Mouse (Mus musculus): ENCODE results near the gene Epas1. TPM values are rescaled to one million over a fixed set of nuclear protein-coding genes. Genes with fewer than 3 reads are reported as not detected.

Gene Epas1
- polyA plus RNA-seq, 2 experiments, result 8.3 to 11.4 TPM

DNA sequence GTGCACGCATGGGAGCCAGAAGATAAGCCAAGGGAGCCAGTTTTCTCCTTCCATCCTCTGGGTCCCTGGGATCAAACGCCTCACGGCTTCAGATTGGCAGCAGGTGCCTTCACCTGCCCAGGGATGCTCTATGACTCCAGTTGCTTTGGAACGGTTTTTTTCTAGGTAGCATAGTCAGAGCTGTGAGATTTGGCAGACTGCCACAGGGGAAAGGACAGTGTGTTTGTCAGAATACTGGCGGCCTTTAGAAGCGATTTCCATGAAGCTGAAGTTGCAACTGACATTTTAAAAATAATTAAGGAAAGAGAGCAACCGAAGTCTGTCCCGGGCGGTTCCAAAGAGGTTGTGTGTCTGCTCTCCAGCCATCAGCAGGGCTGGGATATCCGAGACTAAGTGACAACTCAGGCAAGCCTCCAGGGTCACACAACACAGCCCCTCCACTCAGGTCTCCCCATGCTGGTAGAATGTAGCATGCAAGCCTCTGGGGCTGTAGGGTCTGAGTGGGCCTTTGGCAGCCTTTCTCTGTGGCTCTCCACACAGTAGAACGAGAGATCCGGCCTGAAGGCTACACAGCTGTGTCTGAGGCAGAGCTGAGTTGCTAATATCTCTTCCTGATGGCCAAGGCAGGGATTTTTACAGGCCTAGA is 28.4 kb downstream of the Epas1 start:
- H3K27ac ChIP-seq (replicated peaks; ENCODE audit: low read depth, low read length), result no peak overlapping the region
- no peak overlapping the region for H3K4me2 ChIP-seq (replicated peaks; ENCODE audit: low read depth, low read length, severe bottlenecking)
- no peak for TF ChIP-seq POLR2A (IDR thresholded peaks at IDR 0.05; ENCODE audit: borderline replicate concordance, extremely low read depth, insufficient read depth, insufficient read length)
- no peaks in the 10 kb centered on the region for H3K36me3 ChIP-seq (ENCODE audit: control insufficient read depth, insufficient read depth, low read length)
- H3K4me1 ChIP-seq (ENCODE audit: control insufficient read depth, insufficient read depth, low read length), result peaks cover 18% of the 10 kb centered on the region
- ATAC-seq (ENCODE audit: low FRiP score, low read depth), result no peak
- WGBS, result 63% methylated on average over 12 of the region's 12 CpGs
- H3K9me3 ChIP-seq (ENCODE audit: control insufficient read depth, low read length), result no peaks in the 10 kb centered on the region
- H3K9ac ChIP-seq (ENCODE audit: low read depth, low read length, severe bottlenecking), result no peak overlapping the region
- H3K27me3 ChIP-seq (ENCODE audit: control insufficient read depth, insufficient read depth, low read length), result no peaks in the 10 kb centered on the region
- DNase-seq (ENCODE audit: low spot score), result no peak
- no peak overlapping the region for H3K4me3 ChIP-seq (replicated peaks; ENCODE audit: low read length)

DNA sequence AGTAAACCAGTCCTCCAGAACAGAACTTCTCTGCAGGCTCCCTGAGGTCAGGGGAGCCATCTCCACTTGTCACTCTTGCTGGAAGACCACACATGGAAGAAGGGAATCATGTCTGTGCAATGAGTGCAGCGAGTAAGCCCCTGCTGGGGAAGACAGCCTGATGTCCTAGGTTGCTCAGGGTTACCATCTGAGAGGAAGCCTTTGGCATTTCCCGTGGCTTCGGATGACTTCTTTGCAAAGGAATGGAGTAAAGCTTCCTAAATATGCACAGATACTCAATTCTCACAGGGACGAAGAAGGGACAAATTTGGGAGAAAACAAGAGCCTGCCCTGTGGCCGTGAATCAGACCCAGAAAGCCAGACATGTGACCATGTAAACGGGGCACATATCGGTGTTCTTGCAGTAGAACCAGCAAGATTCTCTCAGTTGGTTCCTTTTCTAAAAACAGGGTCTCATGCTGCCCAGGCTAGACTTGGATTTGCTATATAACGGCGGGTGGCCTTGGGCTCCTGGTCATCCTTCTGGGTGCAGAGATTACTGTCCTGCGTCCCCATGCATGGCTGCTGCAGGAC is 31.0 kb downstream of the Epas1 start:
- Histone ChIP-seq H3K9me3 (ENCODE audit: control insufficient read depth, low read length) (no peaks in the 10 kb centered on the region), H3K27ac (replicated peaks; ENCODE audit: low read depth, low read length) (no peak overlapping the region), H3K4me3 (replicated peaks; ENCODE audit: low read length) (no peak overlapping the region), H3K4me1 (ENCODE audit: control insufficient read depth, insufficient read depth, low read length) (peaks cover 20% of the 10 kb centered on the region), H3K9ac (ENCODE audit: low read depth, low read length, severe bottlenecking) (no peak overlapping the region), H3K4me2 (replicated peaks; ENCODE audit: low read depth, low read length, severe bottlenecking) (no peak overlapping the region), H3K36me3 (ENCODE audit: control insufficient read depth, insufficient read depth, low read length) (no peaks in the 10 kb centered on the region), H3K27me3 (ENCODE audit: control insufficient read depth, insufficient read depth, low read length) (no peaks in the 10 kb centered on the region)
- no peak for TF ChIP-seq POLR2A (IDR thresholded peaks at IDR 0.05; ENCODE audit: borderline replicate concordance, extremely low read depth, insufficient read depth, insufficient read length)
- no peak for DNase-seq (ENCODE audit: low spot score)
- 70% methylated on average over 10 of the region's 10 CpGs for WGBS
- ATAC-seq (ENCODE audit: low FRiP score, low read depth), result no peak

DNA sequence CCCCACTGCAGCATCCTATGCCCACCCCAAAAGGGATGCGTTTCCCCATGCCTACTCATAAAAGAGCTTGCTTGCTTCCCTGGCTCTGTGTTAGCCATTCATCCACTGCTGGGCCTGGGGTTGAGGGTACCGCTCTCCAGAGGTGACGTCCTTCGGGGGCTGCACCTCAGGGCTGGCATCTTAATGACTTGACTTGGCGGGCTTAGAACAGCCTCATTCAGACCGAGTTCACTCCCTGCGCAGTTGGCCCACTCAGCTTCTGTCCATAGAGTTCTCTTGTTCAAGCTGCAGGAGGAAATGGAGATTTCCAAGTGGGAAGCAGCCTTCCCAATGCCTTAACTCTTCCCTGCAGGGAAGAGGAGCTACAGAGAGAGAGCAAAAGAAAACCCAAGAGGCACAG is 32.1 kb downstream of the Epas1 start:
- no peak for DNase-seq (ENCODE audit: low spot score)
- no peak for ATAC-seq (ENCODE audit: low FRiP score, low read depth)

DNA sequence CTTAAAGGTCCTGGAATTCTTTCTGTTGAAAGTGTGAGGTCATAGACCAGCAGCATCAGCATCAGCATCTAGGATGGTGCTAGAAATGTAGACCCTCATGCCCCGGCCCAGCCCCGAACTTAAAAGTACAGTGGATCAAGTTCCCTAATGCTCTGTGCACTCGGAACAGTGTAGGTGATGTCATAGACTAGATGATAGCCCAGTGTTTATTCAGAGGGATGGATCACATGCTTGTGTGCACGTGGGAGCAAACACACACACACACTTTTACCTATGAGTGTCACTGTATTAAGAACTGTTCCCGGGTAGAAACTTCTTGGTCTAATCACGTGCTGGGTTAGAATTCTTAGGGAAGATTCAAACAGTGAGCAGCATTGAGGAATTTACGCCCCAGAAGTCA is 33.0 kb downstream of the Epas1 start:
- ATAC-seq (ENCODE audit: low FRiP score, low read depth) (no peak), DNase-seq (ENCODE audit: low spot score) (no peak)
- Histone ChIP-seq H3K27ac (replicated peaks; ENCODE audit: low read depth, low read length) (no peak overlapping the region), H3K36me3 (ENCODE audit: control insufficient read depth, insufficient read depth, low read length) (no peaks in the 10 kb centered on the region), H3K27me3 (ENCODE audit: control insufficient read depth, insufficient read depth, low read length) (no peaks in the 10 kb centered on the region), H3K4me1 (ENCODE audit: control insufficient read depth, insufficient read depth, low read length) (peaks cover 20% of the 10 kb centered on the region), H3K4me3 (replicated peaks; ENCODE audit: low read length) (no peak overlapping the region), H3K9ac (ENCODE audit: low read depth, low read length, severe bottlenecking) (no peak overlapping the region), H3K9me3 (ENCODE audit: control insufficient read depth, low read length) (no peaks in the 10 kb centered on the region), H3K4me2 (replicated peaks; ENCODE audit: low read depth, low read length, severe bottlenecking) (no peak overlapping the region)
- WGBS, result 80% methylated on average over 7 of the region's 7 CpGs
- no peak for TF ChIP-seq POLR2A (IDR thresholded peaks at IDR 0.05; ENCODE audit: borderline replicate concordance, extremely low read depth, insufficient read depth, insufficient read length)

More for the DNA sequence above, 32.1 kb downstream of the Epas1 start:
- Histone ChIP-seq H3K36me3 (ENCODE audit: control insufficient read depth, insufficient read depth, low read length) (no peaks in the 10 kb centered on the region), H3K4me1 (ENCODE audit: control insufficient read depth, insufficient read depth, low read length) (peaks cover 20% of the 10 kb centered on the region), H3K9ac (ENCODE audit: low read depth, low read length, severe bottlenecking) (no peak overlapping the region), H3K9me3 (ENCODE audit: control insufficient read depth, low read length) (no peaks in the 10 kb centered on the region), H3K27me3 (ENCODE audit: control insufficient read depth, insufficient read depth, low read length) (no peaks in the 10 kb centered on the region), H3K4me2 (replicated peaks; ENCODE audit: low read depth, low read length, severe bottlenecking) (no peak overlapping the region; the same call in 1 of the 2 replicates), H3K4me3 (replicated peaks; ENCODE audit: low read length) (no peak overlapping the region), H3K27ac (replicated peaks; ENCODE audit: low read depth, low read length) (peak overlapping the region; percentile 39)
- no peak for TF ChIP-seq POLR2A (IDR thresholded peaks at IDR 0.05; ENCODE audit: borderline replicate concordance, extremely low read depth, insufficient read depth, insufficient read length)
- 28% methylated on average over 7 of the region's 7 CpGs for WGBS

DNA sequence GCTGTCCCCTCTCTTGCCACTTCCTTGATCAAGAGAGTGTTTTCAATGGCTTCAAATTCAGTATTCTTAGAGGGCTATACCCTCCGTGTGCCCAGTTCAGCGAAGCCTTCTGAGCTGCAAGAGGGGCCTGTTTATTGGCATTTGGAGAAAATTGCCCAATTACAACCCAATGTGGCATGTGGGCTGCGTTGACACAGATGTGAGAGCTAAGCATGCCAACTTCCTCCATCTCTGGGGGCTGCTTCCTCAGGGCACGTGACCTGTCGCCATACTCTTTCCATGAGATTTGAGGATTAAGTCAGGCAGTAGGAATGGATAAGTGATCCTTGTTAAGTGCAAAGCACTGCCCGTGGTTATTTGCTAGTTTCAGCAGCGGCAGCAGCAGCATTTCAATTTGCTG is 34.3 kb downstream of the Epas1 start:
- H3K36me3 ChIP-seq (ENCODE audit: control insufficient read depth, insufficient read depth, low read length), result no peaks in the 10 kb centered on the region
- no peaks in the 10 kb centered on the region for H3K9me3 ChIP-seq (ENCODE audit: control insufficient read depth, low read length)
- H3K9ac ChIP-seq (ENCODE audit: low read depth, low read length, severe bottlenecking), result no peak overlapping the region
- ATAC-seq (ENCODE audit: low FRiP score, low read depth), result no peak
- WGBS, result 34% methylated on average over 7 of the region's 7 CpGs
- no peak overlapping the region for H3K27ac ChIP-seq (replicated peaks; ENCODE audit: low read depth, low read length)
- TF ChIP-seq POLR2A (IDR thresholded peaks at IDR 0.05; ENCODE audit: borderline replicate concordance, extremely low read depth, insufficient read depth, insufficient read length), result no peak
- no peak overlapping the region for H3K4me2 ChIP-seq (replicated peaks; ENCODE audit: low read depth, low read length, severe bottlenecking)
- H3K27me3 ChIP-seq (ENCODE audit: control insufficient read depth, insufficient read depth, low read length), result no peaks in the 10 kb centered on the region
- no peak for DNase-seq (ENCODE audit: low spot score)
- H3K4me3 ChIP-seq (replicated peaks; ENCODE audit: low read length), result no peak overlapping the region
- peaks cover 20% of the 10 kb centered on the region for H3K4me1 ChIP-seq (ENCODE audit: control insufficient read depth, insufficient read depth, low read length)

All from limb, embryonic 14.5 days (tissue).